Mouse (Mus musculus): ENCODE data around the gene Fndc10. TPM values are rescaled to one million over a fixed set of nuclear protein-coding genes. Genes with fewer than 3 reads are reported as not detected.

Fndc10 gene
- under 1 TPM; 0.49 to 0.57 TPM for total RNA-seq (2023)

GRCm38 (mm10) chr4:155694111-155694481, at the start of gene Fndc10:
Fndc10 (plus strand) TSS chr4:155694342.

GRCm38 (mm10) chr4:155645308-155645707, 48.8 kb upstream of the Fndc10 start, which contains the start of gene Gm10563:
Gm10563 (minus strand) TSS chr4:155645408.

GRCm38 (mm10) chr4:155653086-155653450, 41.1 kb upstream of the Fndc10 start, which contains the start of gene Mmp23:
Mmp23 (minus strand) TSS chr4:155653384.

GRCm38 (mm10) chr4:155668689-155669597, 25.2 kb upstream of the Fndc10 start, which contains the start of gene Mib2:
Mib2 (minus strand) TSS chr4:155669198.

DNA sequence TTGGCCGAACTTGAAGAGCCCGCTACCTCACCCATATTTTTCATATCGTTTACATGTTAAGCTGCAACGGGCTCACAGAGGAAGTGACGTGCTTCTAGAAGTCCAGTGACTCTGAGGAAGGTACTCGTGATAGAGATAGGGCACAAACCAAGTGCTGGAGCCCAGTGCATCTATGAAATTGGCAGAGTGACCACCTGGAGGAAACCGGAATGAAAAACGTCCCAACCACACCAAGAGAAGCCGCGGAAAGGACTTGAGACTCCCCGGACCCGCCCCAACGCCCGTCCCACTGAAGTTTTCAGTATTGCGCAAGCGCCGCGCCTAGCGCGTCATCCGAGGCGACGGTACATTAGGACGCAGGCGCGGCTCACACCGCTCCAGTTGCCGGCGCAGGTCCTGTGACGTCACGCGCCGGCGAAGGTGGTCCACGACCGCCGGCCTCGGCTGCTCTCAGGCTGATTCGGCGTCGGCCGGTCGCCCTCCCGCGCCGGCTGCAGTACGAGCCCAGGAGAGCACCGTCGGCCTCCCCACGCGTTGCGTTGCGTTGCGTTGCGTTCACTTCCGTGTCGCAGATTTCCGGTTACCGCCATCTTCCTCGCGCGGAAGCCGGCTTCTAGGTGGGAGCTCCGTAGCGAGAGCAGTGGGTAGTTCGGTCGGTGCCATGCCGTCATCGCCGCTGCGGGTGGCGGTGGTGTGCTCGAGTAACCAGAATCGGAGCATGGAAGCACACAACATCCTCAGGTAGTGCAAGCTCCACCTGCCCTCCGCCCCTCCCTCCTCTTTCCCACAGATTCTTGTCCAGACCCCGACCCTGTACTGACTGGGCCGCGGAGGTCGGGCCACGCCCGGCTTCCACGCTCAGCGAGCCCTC, 10.8 kb downstream of the Fndc10 start, which contains the start of gene Ssu72:
TSS of gene Ssu72 (plus strand) at position 80 of the 871 bp plus-strand sequence.

GRCm38 (mm10) chr4:155734350-155734941, 40.3 kb downstream of the Fndc10 start, which contains the start of gene Tmem240:
Tmem240 (plus strand) TSS chr4:155734800.

Other genes with a start within 250 kb of the Fndc10 start
- not detected for gene Tmem52, start 225.2 kb upstream of the Fndc10 start, total RNA-seq (2023)
- 100 to 1,000 TPM; 248 to 278 TPM for gene Gnb1, start 203.0 kb upstream of the Fndc10 start, total RNA-seq (2023)
- 100 to 1,000 TPM; 330 to 334 TPM for gene Nadk, start 132.0 kb upstream of the Fndc10 start, total RNA-seq (2023)
- 10 to 100 TPM; 16.7 to 17.2 TPM for gene Slc35e2, start 92.9 kb upstream of the Fndc10 start, total RNA-seq (2023)
- gene Cdk11b, start 69.5 kb upstream of the Fndc10 start, total RNA-seq (2023): 100 to 1,000 TPM; 112 to 122 TPM
- gene Gm10563, start 48.9 kb upstream of the Fndc10 start, total RNA-seq (2023): not detected
- gene Mmp23, start 41.0 kb upstream of the Fndc10 start, total RNA-seq (2023): under 1 TPM; 0.39 to 0.75 TPM
- gene Mib2, start 25.1 kb upstream of the Fndc10 start, total RNA-seq (2023): 10 to 100 TPM; 36.8 TPM
- 10 to 100 TPM; 87.7 to 96.0 TPM for gene Ssu72, start 10.5 kb downstream of the Fndc10 start, total RNA-seq (2023)
- under 1 TPM; 0.18 to 0.20 TPM for gene Tmem240, start 40.5 kb downstream of the Fndc10 start, total RNA-seq (2023)
- gene Atad3a, start 66.8 kb downstream of the Fndc10 start, total RNA-seq (2023): 10 to 100 TPM; 14.9 to 15.3 TPM
- under 1 TPM; 0.09 to 0.11 TPM for gene Vwa1, start 80.4 kb downstream of the Fndc10 start, total RNA-seq (2023)
- not detected for gene Tmem88b, start 91.5 kb downstream of the Fndc10 start, total RNA-seq (2023)
- gene Ankrd65, start 96.1 kb downstream of the Fndc10 start, total RNA-seq (2023): not detected
- 10 to 100 TPM; 47.8 to 55.1 TPM for gene Mrpl20, start 108.5 kb downstream of the Fndc10 start, total RNA-seq (2023)
- gene Ccnl2, start 118.1 kb downstream of the Fndc10 start, total RNA-seq (2023): 100 to 1,000 TPM; 114 to 134 TPM
- gene Aurkaip1, start 136.9 kb downstream of the Fndc10 start, total RNA-seq (2023): 10 to 100 TPM; 81.9 to 91.0 TPM
- gene Mxra8, start 145.3 kb downstream of the Fndc10 start, total RNA-seq (2023): 1 to 10 TPM in 1 of 2 experiments, under 1 TPM in 1; 0.57 to 1.3 TPM
- gene Dvl1, start 153.1 kb downstream of the Fndc10 start, total RNA-seq (2023): 10 to 100 TPM; 43.2 to 47.3 TPM
- gene Tas1r3, start 169.0 kb downstream of the Fndc10 start, total RNA-seq (2023): 1 to 10 TPM; 2.5 to 2.7 TPM
- gene Cptp, start 175.1 kb downstream of the Fndc10 start, total RNA-seq (2023): 10 to 100 TPM; 17.2 to 22.4 TPM
- gene Ints11, start 175.2 kb downstream of the Fndc10 start, total RNA-seq (2023): 10 to 100 TPM; 35.3 to 37.1 TPM
- gene Pusl1, start 197.4 kb downstream of the Fndc10 start, total RNA-seq (2023): 10 to 100 TPM; 10.8 to 11.2 TPM
- 10 to 100 TPM; 59.6 to 69.9 TPM for gene Acap3, start 197.5 kb downstream of the Fndc10 start, total RNA-seq (2023)
- gene Ube2j2, start 249.5 kb downstream of the Fndc10 start, total RNA-seq (2023): 10 to 100 TPM; 59.5 to 79.0 TPM